Mouse (Mus musculus) left cerebral cortex, adult 18-20 months (tissue): ENCODE data around the gene Zeb2. TPM values are rescaled to one million over a fixed set of nuclear protein-coding genes. Genes with fewer than 3 reads are reported as not detected.

Experiments used
- DNase-seq, 2 experiments: peaks; one replicate each; pipeline ENCODE4 v3.0.0; 2021 to 2022; ENCODE audit warnings: low spot score in 2 of 2, mixed read lengths in 1 of 2
- long read RNA-seq, 2 experiments: library from polyadenylated mRNA; stranded (forward); transcript quantifications; one replicate each; pipeline ENCODE4 v2.0.0; 2021
- total RNA-seq, 2 experiments: library from RNA; stranded (reverse); gene quantifications; 2 replicates each; pipeline ENCODE4 v1.2.3; 2021

Zeb2 gene
- total RNA-seq, result 100 to 1,000 TPM; 141 to 180 TPM
- long read RNA-seq, experiment 1, full-length matches to known transcripts, result 12 of 27 reads
- long read RNA-seq, experiment 1, partial matches to known transcripts, result 5 of 27 reads
- long read RNA-seq, experiment 1, other reads (novel, unspliced or antisense), result 10 of 27 reads
- long read RNA-seq, experiment 2, full-length matches to known transcripts, result 3 of 12 reads
- long read RNA-seq, experiment 2, partial matches to known transcripts, result 2 of 12 reads
- long read RNA-seq, experiment 2, other reads (novel, unspliced or antisense), result 7 of 12 reads

DNA sequence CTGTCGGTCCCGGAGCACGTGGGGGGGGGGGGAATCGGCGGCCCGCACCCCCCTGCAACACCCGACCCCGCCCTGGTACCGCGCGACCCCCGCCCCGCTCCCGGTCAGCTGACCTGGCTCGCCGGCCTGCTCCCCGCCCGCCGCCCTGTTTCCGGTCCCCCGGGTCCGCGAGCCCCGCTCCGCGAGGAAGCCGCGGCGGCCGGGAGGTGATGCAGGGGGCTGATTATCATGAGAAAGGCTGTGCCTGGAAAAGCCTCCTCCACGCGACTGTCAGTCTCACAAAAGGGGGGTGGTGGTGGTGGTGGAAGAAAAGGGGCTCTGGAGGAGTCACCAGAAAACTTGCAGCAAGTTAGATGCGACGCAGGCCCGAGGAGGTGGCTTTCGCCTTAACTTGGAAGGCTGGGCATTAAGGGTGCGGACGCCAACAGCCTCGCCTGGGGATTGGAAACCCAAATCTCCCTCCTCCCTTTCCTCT is at the start of gene Zeb2:
TSS of gene Zeb2 (minus strand) at position 309 of the 475 bp plus-strand sequence.
- DNase-seq, result peak; percentile 62 to 72

DNA sequence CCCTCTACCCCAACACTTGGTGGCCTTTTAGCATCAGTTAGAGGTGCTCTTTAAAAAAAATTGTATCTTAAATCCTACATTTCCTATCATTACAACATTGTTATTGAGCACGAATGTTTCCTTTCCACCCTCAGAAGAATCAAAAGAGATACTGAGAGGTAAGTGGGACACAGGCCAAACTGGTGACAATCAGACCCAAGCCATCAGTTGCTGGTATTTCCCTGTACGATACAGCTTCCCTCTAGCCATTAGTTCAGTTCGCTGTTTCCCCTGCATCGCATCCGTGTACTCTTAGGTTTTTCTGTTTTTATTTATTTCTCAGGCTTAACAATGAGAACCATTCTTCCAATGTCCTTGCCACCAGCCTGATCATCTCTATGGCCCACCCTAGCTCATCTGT is 41.6 kb upstream of the Zeb2 start:
- no peak for DNase-seq

DNA sequence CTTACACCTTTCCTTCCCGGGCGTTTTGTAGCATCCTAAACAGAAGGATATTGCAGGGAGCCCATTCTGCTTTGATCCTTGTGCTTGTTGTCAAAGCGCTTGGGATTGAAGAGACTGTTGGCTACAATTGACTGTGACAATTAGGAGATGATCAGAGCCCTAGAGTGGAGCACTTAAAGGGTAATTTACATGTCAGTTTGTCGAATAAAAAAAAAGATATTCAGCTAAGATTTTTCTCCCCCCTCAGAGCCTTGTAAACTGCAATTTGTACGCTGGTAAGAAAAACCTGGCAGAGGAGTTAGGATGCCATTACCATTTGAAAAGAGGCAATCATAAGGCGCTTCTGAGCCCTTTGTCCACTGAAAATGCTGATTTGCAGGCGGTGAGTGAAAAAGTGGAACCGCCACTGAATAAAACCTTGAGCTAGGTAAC is 41.2 kb upstream of the Zeb2 start:
- DNase-seq, result no peak

DNA sequence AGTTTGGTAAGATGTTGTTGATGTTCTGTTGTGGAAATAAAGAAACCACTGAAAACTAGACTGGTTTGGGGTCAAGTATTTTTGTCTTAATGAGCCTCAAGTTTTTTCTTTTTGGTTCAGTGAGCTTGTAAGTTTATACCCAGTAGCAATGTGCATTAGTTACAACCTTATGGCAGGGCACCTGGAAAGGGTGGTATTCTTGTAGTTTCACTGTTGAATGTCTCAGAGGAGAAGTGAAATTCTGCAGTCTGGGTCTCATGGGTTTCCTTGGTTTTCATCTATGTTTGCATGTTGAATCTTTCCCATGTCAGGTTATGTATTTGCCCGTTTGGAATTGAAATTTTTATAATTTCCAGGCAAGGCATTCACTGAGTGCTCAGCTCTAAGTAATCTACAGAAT is 36.1 kb upstream of the Zeb2 start:
- DNase-seq, result no peak

DNA sequence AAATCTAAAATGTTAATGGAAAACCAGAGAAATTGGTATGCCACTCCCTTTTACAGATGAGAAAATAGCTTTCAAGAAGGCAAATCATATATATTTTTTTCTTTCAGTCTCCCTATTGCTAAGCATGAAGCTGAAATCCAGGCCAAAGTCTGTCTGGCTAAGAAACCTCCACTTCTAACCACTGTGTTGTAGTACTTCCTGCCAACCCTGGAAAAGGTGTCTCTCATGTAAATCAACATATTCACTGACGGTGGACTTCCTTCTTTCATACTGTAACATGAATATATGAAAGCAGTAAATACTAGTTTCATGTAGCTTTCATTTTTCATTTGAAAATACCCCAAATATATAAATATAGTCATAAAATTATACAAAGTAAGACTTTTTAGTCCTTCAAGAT is 26.0 kb upstream of the Zeb2 start:
- no peak for DNase-seq

DNA sequence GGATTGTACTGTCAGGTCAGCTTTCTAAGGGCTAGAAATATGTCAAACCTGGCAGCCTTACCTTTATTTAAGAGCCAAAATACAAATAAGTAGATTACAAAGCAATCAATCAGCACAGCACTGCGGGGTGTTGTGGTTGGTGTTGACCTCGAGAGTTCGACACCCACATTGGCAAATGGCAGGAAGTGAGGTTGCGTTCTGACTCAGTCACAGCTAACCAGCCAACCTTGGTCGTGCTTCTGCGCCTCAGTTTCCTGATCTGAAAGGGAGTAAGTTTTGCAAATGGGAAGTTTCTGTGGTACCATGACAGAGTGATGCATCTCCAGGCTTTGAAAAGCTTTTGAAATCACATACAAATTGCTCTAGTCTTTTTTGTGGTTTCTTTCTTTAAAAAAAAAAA is 21.7 kb upstream of the Zeb2 start:
- DNase-seq, result no peak

DNA sequence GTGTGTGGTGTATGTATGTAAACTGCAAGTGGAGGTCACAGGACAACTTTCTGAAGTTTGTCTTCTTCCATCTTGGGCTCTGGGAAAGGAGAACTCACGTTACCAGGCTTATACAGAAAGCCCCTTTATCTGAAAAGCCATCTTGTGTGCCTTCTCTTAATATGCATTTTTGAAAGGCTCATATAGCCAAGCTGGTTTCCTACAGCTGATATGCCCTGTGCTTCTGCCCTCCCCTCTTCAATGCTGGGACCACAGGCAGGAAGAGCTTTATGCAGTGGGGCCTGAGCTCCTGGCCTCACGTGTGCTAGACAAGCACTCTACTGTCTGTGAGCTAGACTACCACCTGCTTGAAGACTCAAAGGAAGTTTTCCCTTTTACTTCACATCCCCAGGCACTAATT is 19.6 kb upstream of the Zeb2 start:
- no peak for DNase-seq

DNA sequence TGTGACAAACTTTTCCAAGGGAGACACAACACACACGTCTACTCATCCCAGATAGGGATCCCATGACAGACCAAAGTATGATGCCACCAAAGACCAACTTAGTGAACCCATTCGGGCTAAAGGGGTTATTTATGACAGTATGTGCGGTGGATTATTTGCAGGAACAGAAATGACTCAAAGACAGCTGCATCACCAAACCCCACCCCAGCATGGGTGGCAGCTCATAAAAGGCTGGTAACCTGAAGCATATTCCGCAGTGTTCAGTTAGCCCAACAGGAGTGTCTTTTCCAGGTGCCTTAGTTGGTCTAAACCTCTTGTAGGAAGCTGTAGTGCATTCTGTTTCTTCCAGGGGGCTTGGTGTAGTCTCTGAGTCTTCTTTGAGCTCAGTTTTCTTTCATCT is 16.0 kb upstream of the Zeb2 start:
- no peak for DNase-seq

DNA sequence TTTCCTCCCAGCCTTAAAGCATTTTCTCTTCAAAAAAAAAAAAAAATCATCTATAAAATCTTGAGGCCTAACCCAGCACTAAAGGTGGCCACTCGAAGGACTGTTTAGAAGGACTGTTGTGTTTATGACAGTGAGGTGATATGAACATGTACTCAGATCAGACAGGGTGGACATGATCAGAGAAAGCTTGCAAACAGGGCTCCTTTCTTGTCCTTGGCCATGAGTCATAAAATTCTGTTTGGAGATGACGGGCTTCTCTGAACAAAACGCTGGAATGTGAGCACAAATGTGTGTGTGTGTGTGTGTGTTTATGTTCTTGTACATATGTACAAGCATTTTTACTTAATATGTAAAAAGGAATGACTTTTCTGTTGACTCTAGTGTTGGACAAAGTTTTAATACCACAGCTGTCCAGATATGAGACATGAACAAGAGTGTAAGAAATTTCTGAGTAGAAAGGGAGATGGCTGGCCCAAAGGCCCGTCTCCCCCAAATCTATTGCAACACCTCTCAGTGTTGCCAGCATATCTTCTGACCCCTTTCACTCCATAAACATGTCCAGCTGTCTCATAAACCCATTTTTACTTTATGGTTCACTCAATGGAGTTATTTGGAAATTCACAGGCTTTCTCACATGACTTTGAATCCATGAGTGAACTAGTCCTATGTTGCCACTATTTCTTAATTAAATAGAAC is 13.4 kb upstream of the Zeb2 start:
- no peak for DNase-seq

DNA sequence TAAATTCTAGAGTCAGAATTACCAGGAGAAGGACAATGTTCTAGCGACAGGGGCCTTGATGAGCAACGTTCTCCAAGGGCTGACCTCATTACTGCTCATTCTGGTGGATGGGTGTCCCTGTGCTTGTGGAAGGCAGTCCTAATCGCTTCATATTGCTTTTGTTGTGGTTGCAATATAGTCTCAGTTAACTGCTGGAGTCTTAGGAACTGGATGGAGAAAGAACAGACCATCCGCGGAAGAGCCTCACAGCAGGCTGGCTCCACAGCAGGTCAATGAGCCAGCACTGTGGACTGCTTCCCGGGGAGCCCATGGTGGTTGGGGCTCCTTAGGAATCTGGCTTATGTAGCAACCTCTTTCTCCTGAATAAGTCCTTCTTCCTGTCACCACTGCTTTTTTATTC is 12.4 kb upstream of the Zeb2 start:
- no peak for DNase-seq

DNA sequence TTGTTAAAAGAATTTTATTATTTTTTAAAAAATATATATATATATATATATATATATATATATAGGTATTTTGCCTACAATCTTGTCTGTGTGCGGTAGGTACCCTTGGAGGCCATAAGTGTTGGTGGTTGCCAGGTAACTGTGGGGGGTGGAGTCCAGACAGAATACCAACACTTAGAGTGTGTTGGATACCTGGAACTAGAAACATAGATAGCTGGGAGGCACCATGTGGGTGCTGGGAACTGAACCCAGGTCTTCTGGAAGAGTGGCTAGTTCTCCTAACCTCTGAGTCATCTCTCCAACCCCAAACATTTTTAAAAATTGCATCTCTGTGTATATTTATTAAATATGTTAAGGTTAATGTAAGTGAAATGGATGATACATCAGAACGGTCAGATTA is 11.5 kb upstream of the Zeb2 start:
- no peak for DNase-seq

DNA sequence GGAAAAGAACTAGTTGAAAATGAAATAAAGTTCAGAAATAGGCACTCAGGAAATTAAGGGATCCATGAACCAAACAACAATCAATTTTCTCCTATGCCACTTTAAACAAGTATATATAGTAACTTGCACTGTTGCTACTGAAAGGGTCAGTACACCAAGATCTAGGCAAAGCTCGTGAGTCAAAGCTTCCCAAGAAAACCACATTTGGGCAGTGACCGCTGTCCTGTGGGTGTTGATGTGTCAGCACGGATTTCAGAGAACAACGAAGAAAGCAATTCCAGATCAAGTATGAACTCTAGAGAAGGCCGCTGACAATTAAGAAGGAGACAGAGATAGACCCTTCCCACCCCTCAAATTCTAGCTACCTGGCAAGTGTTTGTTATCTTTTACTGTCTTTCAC is 9.2 kb upstream of the Zeb2 start:
- DNase-seq, result no peak

DNA sequence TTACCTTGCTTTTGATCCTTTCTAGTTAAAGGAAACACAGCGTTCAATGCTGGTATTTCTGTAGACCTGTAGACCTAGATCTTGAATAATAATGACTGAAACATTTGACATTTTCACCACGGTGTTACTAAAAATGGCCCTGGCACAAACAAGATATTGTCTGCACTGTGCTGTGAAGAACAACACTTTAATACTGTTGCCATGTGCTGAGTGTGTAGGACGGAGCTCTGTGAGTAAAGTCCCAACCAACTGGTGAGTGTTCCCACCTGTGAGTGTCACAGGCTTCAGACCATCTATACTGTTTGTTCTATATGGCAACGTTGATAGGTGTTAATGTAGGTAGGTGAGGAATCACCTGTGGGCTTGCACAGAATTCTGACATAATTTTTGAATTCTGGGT is 8.0 kb upstream of the Zeb2 start:
- DNase-seq, result no peak

DNA sequence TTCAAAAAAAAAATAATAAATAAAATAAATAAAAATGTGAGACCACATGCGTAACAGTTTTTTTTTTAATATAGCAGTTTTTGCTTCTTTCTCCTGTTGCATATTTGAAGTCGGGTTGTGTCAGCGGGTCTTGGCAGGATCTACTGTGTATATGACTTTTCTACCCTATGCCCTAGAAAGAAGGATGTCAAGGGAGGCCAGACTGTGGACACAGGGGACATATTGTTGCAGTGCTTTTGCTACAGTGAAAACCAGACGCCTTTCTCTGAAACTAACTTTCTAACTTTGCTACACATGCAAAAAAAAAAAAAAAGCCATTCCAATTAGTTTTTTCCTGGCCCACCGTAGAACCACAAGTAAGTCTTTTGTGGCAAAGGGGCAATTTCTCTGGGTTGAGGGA is 6.3 kb upstream of the Zeb2 start:
- DNase-seq, result no peak

DNA sequence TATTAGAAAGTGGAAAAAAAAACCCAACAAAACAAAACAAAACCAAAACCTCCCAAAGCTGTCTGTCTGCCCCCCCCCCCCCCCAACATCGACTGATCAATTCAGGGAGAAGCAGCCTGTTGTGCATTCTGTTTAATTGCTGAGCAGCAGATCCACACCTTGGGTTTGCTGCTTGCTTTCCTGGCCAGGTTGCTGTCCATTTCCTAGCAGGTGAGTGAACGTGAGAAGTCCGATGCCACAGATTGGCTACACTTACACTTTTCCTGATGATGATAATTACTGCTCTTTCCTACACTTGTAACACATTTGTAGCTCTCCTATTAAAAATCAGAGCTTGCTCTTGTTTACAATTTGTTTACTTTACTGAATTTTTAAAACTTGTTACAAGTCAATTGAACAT is 926 bp upstream of the Zeb2 start:
- DNase-seq, result no peak

DNA sequence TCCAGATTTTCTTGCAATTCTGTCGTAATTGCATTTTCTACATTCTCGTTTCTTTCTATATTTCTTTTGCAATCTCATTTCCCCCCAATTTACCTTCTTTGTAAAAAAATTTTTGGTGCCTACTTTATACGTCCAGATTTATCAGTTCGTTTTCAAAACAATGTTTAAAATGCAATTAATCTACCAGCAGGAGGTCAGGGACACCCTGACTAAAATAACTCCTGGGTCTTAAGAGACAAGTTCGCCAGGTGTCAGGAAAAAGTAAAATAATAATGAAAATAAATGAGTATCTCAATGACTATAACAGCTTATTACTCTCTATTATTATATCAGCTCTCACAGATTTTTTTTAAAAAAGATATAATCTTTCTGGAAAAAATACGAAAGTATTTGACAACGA is 397 bp upstream of the Zeb2 start:
- no peak for DNase-seq

DNA sequence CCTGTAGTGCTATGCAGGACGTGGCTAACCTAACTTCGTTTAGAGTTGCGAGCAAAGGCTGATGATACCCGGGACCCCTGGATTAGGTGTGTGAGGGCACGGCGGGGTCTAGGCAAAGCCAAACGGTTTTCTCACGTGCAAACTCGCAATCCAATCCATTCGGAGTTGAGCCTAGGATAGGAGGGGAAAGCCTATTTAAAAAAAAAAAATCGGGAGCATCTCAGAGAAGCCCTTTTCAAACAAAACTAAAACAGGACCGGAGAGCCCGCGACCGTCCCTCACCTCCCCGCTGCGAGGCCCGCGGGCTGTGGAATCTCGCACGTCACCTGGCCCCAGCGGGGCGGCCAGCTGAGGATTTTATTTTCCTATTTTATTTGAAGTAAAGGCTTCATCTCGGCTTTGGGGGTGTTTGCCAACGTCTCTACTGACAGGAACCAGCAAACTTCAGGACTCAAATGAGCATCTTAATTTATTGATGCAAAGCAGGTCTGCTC is 617 bp downstream of the Zeb2 start:
- DNase-seq, result no peak

DNA sequence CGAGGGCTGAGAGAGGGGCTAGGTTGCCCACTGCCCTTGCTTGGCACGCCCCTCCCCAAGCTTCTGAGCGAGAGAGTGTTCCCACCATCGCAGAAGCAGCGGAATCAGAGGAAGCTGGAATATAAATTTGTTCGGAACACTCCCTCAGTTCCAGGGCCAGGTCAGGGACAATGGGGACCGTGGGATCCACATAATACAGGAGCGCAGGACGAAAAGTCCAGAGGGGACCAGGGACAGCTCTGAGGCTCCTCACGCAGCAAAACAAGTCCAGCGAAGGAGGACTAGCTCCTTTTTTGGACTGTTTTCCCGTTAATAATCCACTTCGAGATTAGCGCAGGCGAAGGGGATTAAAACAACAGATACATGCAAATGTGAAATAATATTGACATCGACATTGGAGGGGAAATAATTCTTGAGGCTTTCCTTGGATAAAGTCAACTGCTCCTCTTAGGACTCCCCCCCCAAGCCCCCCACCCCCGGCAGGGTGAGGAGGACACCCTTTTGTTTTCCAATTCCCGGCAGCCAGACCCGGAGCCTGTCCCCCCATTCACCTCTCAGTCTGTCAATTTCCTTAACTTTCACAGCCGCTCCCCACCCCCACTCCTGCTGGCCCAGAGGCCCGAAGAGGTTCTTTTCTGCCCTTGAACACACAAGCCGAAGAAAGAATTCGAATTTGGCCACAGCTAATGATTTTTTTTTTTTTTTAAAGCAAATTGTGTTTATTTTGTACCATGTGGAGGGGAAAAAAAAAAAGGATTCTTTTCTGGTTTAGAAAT is 1.3 kb downstream of the Zeb2 start:
- peak in 1 of 2 experiments; percentile 65 for DNase-seq

DNA sequence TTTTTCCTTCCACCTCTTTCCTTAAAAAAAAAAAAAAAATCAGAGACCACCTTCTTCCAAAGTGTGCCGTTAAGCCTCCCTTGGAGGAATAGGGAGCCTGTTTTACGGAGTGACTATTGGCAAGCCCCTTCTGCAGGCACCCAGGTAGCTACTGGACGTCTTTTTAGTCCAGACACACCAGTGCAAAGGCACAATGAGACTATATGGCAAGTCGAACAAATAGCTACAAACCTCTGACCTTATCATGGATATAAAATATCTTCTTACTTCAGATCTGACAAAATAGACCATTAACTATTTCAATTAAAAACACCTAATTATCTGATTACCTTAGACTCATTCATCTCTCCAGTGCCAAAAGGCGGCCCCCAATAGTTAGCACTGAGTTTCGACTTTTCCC is 2.0 kb downstream of the Zeb2 start:
- DNase-seq, result no peak

DNA sequence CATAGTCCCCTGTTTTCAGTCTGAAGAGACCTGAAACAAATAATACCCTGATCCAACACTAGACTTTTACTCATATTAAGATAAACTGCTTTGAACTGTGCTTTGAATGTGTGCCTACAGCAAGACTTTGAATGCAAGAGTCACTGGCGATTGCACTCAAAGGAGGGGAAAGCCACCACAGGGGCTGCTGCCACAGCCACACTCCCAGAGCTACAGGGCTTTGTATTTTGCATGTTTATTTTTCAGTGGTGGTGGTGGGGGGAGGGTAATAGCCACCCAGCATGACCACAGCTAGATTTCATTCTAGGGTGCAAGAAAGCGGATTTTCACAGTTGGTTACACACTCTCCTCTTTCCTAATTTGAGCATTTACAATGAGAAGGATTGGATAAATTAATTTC is 2.6 kb downstream of the Zeb2 start:
- DNase-seq, result no peak

DNA sequence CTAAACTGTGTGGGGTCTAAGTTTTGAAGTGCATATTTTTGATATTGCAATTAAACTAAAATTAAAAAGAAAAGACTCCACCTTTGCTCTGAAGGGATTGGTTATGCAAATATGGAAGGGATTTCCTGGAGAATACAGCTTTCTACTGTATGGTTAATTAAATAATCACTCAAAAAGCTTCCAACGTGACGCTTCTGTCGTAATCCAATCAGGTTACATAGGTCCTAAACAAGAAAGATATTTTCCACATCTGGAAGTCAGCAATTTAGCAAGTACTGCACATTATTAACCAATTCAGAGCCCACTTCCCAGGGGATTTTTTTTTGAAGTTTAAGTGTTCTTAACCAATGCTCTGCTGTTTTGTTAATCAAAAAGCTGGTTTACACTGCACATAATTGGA is 3.3 kb downstream of the Zeb2 start:
- no peak for DNase-seq
